Mouse (Mus musculus) G1E (cell line): ENCODE measurements around the gene Ankrd35.

Source experiments
- CTCF ChIP-seq: IDR thresholded peaks from 2 replicates; pipeline ENCODE4 v1.5.1; 2012; ENCODE audit warnings: low read depth, low read length, inconsistent platforms, mixed read lengths
- GATA1 ChIP-seq: IDR thresholded peaks from 2 replicates; pipeline ENCODE4 v1.6.1; 2012; ENCODE audit warnings: borderline replicate concordance, low read length, inconsistent platforms, mixed read lengths
- GATA2 ChIP-seq: IDR thresholded peaks from 2 replicates; pipeline ENCODE4 v1.6.1; 2012; ENCODE audit warnings: low read depth, low read length, inconsistent platforms, borderline replicate concordance
- POLR2AphosphoS5 ChIP-seq: IDR thresholded peaks from 2 replicates; pipeline ENCODE4 v1.6.1; 2012; ENCODE audit warnings: low read depth, low read length, inconsistent platforms; ENCODE audit not compliant: insufficient replicate concordance
- TAL1 ChIP-seq: conservative IDR thresholded peaks from 2 replicates; pipeline ENCODE4 v1.6.1; 2012; ENCODE audit warnings: low read depth, low read length, inconsistent platforms, mixed read lengths

DNA sequence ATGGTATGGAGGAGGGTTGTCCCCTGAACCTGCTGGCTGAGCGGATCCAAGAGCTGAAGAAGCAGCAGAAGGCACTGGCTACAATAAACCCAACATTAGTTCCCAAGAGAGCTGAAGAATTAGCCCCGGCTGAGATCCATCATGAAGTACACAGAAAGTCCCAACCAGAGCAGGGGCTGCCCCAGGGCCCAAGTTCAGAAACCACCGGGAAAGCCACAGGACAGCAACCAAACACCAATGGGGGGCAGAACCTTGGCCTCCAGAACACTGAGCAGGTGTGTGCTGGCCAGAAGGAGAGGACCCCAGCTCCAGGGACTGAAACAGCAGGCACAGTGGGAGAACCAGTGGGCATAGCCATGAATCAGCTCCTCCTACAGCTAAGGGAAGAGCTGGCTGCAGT, 13.6 kb downstream of the Ankrd35 start:
- TF ChIP-seq CTCF (no peak), GATA1 (no peak), TAL1 (no peak), POLR2AphosphoS5 (no peak), GATA2 (no peak)
